Mouse (Mus musculus) CH12.LX (cell line): ENCODE measurements around the gene Clnk. TPM values are rescaled to one million over a fixed set of nuclear protein-coding genes. Genes with fewer than 3 reads are reported as not detected.

Source experiments
- DNase-seq: peaks from one replicate; pipeline ENCODE4 v3.0.0-alpha.2; 2013; ENCODE audit errors: extremely low read depth
- H3K27ac ChIP-seq: 2 replicates; pipeline ENCODE4 v1.5.1; 2012; ENCODE audit warnings: low read depth, mild to moderate bottlenecking, control low read depth, moderate library complexity; ENCODE audit not compliant: insufficient read depth
- H3K27me3 ChIP-seq: replicated peaks from 2 replicates; pipeline ENCODE3; 2012; ENCODE audit warnings: inconsistent platforms
- H3K36me3 ChIP-seq, 2 experiments: replicated peaks in 1 of 2; 2 replicates each; pipeline versions ENCODE3 to v1.6.1; 2012; ENCODE audit warnings: inconsistent platforms in 1 of 2, low read length in 1 of 2, mild to moderate bottlenecking in 1 of 2, mixed read lengths in 1 of 2, moderate library complexity in 1 of 2; ENCODE audit not compliant: control insufficient read depth in 1 of 2, insufficient read depth in 1 of 2
- H3K4me1 ChIP-seq, 2 experiments: 2 replicates each; pipeline ENCODE4 v1.6.1; 2012; ENCODE audit warnings: inconsistent platforms in 1 of 2, moderate library complexity in 1 of 2; ENCODE audit not compliant: insufficient read depth in 2 of 2, control insufficient read depth in 1 of 2
- H3K4me2 ChIP-seq: 2 replicates; pipeline ENCODE4 v1.6.1; 2012; ENCODE audit warnings: low read depth, mild to moderate bottlenecking, control low read depth; ENCODE audit not compliant: poor library complexity, insufficient read depth, severe bottlenecking
- H3K4me3 ChIP-seq, 3 experiments: fragments of 150-350 bp in 1 of 3; sonication (generic) in 1 of 3; replicated peaks in 1 of 3; 2 replicates each; pipeline versions ENCODE3 to v1.5.1; 2011 to 2012; ENCODE audit warnings: low read depth in 2 of 3, low read length in 2 of 3, mild to moderate bottlenecking in 2 of 3, moderate library complexity in 2 of 3, control low read depth in 1 of 3, improper control_type of control experiment in 1 of 3, inconsistent platforms in 1 of 3, mixed read lengths in 1 of 3; ENCODE audit not compliant: poor library complexity in 1 of 3
- H3K79me2 ChIP-seq: replicated peaks from 2 replicates; pipeline ENCODE4 v1.6.1; 2012; ENCODE audit warnings: mild to moderate bottlenecking, moderate library complexity; ENCODE audit not compliant: control insufficient read depth, poor library complexity, insufficient read depth, severe bottlenecking; ENCODE audit errors: extremely low read depth
- H3K9ac ChIP-seq: 2 replicates; pipeline ENCODE4 v1.6.1; 2012; ENCODE audit warnings: low read depth, mild to moderate bottlenecking, control low read depth, moderate library complexity; ENCODE audit not compliant: insufficient read depth
- H3K9me3 ChIP-seq: replicated peaks from 2 replicates; pipeline ENCODE3; 2012; ENCODE audit warnings: low read length, inconsistent platforms, mixed read lengths
- BHLHE40 ChIP-seq: IDR thresholded peaks from 2 replicates; pipeline ENCODE4 v1.6.1; 2011; ENCODE audit warnings: mild to moderate bottlenecking, low read depth, low read length, improper control_type of control experiment
- CTCF ChIP-seq, 2 experiments: IDR thresholded peaks in 1 of 2; conservative IDR thresholded peaks in 1 of 2; 2 replicates each; pipeline ENCODE4 v1.5.1; 2011 to 2012; ENCODE audit warnings: low read depth in 2 of 2, low read length in 2 of 2, improper control_type of control experiment in 1 of 2, inconsistent platforms in 1 of 2, mild to moderate bottlenecking in 1 of 2, moderate library complexity in 1 of 2
- E2F4 ChIP-seq: IDR thresholded peaks from 2 replicates; pipeline ENCODE4 v1.6.1; 2011; ENCODE audit warnings: low read depth, low read length, improper control_type of control experiment; ENCODE audit not compliant: insufficient replicate concordance
- ELF1 ChIP-seq: IDR thresholded peaks from 2 replicates; pipeline ENCODE4 v1.6.1; 2014; ENCODE audit warnings: low read depth, mild to moderate bottlenecking, inconsistent platforms, low read length, improper control_type of control experiment
- ETS1 ChIP-seq: conservative IDR thresholded peaks from 2 replicates; pipeline ENCODE4 v1.6.1; 2012; ENCODE audit warnings: low read depth, mild to moderate bottlenecking, inconsistent platforms, low read length, improper control_type of control experiment, moderate library complexity
- HCFC1 ChIP-seq: IDR thresholded peaks from 2 replicates; pipeline ENCODE4 v1.6.1; 2012; ENCODE audit warnings: low read depth, mild to moderate bottlenecking, inconsistent platforms, low read length, improper control_type of control experiment
- JUND ChIP-seq: conservative IDR thresholded peaks from 2 replicates; pipeline ENCODE4 v1.6.1; 2011; ENCODE audit warnings: low read depth, low read length, improper control_type of control experiment
- KAT2A ChIP-seq: IDR thresholded peaks from 2 replicates; pipeline ENCODE4 v1.6.1; 2012; ENCODE audit warnings: low read length, improper control_type of control experiment, inconsistent platforms; ENCODE audit not compliant: insufficient replicate concordance
- MAFK ChIP-seq: IDR thresholded peaks from 2 replicates; pipeline ENCODE4 v1.6.1; 2011; ENCODE audit warnings: low read length, improper control_type of control experiment; ENCODE audit not compliant: insufficient replicate concordance
- MAX ChIP-seq: IDR thresholded peaks from 2 replicates; pipeline ENCODE4 v1.6.1; 2011; ENCODE audit warnings: low read length, improper control_type of control experiment
- MAZ ChIP-seq: IDR thresholded peaks from 2 replicates; pipeline ENCODE4 v1.6.1; 2012; ENCODE audit warnings: low read depth, mild to moderate bottlenecking, inconsistent platforms, low read length, improper control_type of control experiment, moderate library complexity
- MEF2A ChIP-seq: IDR thresholded peaks from 2 replicates; pipeline ENCODE4 v1.6.1; 2014; ENCODE audit warnings: low read depth, mild to moderate bottlenecking, inconsistent platforms, low read length, improper control_type of control experiment, borderline replicate concordance
- MXI1 ChIP-seq: IDR thresholded peaks from 2 replicates; pipeline ENCODE4 v1.6.1; 2011; ENCODE audit warnings: mild to moderate bottlenecking, low read depth, low read length, improper control_type of control experiment
- NELFE ChIP-seq: IDR thresholded peaks from 2 replicates; pipeline ENCODE4 v1.6.1; 2011; ENCODE audit warnings: low read depth, low read length, improper control_type of control experiment
- PAX5 ChIP-seq: IDR thresholded peaks from 2 replicates; pipeline ENCODE4 v1.6.1; 2012; ENCODE audit warnings: low read length, inconsistent platforms, mixed read lengths
- POLR2A ChIP-seq: IDR thresholded peaks from 2 replicates; pipeline ENCODE4 v1.6.1; 2011; ENCODE audit warnings: low read depth, mild to moderate bottlenecking, improper control_type of control experiment, low read length
- POLR2AphosphoS2 ChIP-seq: IDR thresholded peaks from 2 replicates; pipeline ENCODE4 v1.6.1; 2011; ENCODE audit warnings: low read depth, low read length, improper control_type of control experiment
- RAD21 ChIP-seq: IDR thresholded peaks from 2 replicates; pipeline ENCODE4 v1.6.1; 2011; ENCODE audit warnings: low read depth, mild to moderate bottlenecking, low read length, improper control_type of control experiment, moderate library complexity
- RCOR1 ChIP-seq: conservative IDR thresholded peaks from 2 replicates; pipeline ENCODE4 v1.6.1; 2012; ENCODE audit warnings: low read depth, mild to moderate bottlenecking, inconsistent platforms, low read length, improper control_type of control experiment
- TCF12 ChIP-seq: IDR thresholded peaks from 2 replicates; pipeline ENCODE4 v1.6.1; 2014; ENCODE audit warnings: low read depth, mild to moderate bottlenecking, inconsistent platforms, low read length, improper control_type of control experiment
- ZKSCAN1 ChIP-seq: IDR thresholded peaks from 2 replicates; pipeline ENCODE4 v1.6.1; 2012; ENCODE audit warnings: low read depth, inconsistent platforms, low read length, improper control_type of control experiment, borderline replicate concordance
- ZMIZ1 ChIP-seq: IDR thresholded peaks from 2 replicates; pipeline ENCODE4 v1.6.1; 2012; ENCODE audit warnings: low read depth, mild to moderate bottlenecking, inconsistent platforms, low read length, improper control_type of control experiment
- dilution Hi-C: fragments of 300-500 bp; cut with MboI; formaldehyde crosslinking; loops from 2 replicates; pipeline ENCODE4 v1.14.3; 2020; ENCODE audit warnings: low sequenced_read_pairs; ENCODE audit not compliant: extremely low pct_unique_long_range_greater_than_20kb, extremely low pct_ligation_motif_present
- in situ Hi-C: fragments of 300-500 bp; cut with MboI; formaldehyde crosslinking; loops from 3 replicates; pipeline ENCODE4 v1.14.3; 2019; ENCODE audit warnings: low sequenced_read_pairs, low pct_ligation_motif_present, low pct_unique_long_range_greater_than_20kb, mixed read lengths
- polyA plus RNA-seq: library from polyadenylated mRNA; unstranded; fragments of >175 nt; gene quantifications from 2 replicates; pipeline ENCODE4 v1.2.1, GENCODE M21; 2012; ENCODE audit warnings: low read depth; ENCODE audit not compliant: insufficient read length
- total RNA-seq, 2 experiments: library from RNA; depleted of rRNA; stranded (reverse); fragments of 300-350 nt in 1 of 2; fragments of >200 nt in 1 of 2; gene quantifications; 2 replicates each; pipeline ENCODE4 v1.2.3; 2012 to 2014

The Clnk gene
- total and polyA plus RNA-seq, 3 experiments, result not detected

GRCm38 (mm10) chr5:38788820-38789219 is 87.8 kb downstream of the Clnk start:
- H3K27ac ChIP-seq, result no peak overlapping the region
- TF ChIP-seq MAZ (no peak), ZMIZ1 (no peak), KAT2A (no peak), ELF1 (no peak), POLR2AphosphoS2 (no peak), MAX (no peak), HCFC1 (no peak), MAFK (no peak), CTCF (conservative IDR thresholded peaks at IDR 0.05 in 1 of 2, IDR thresholded peaks at IDR 0.05 in 1 of 2; ENCODE audit: low read depth in 2 of 2, low read length in 2 of 2) (no peak), POLR2A (no peak), JUND (no peak), BHLHE40 (no peak), E2F4 (no peak), RCOR1 (no peak), TCF12 (no peak), ETS1 (no peak), RAD21 (no peak), ZKSCAN1 (no peak), PAX5 (no peak)
- DNase-seq, result no peak
- dilution Hi-C loops, result no loop called here
- no peak overlapping the region for H3K4me3 ChIP-seq
- no peak overlapping the region for H3K4me2 ChIP-seq
- H3K9ac ChIP-seq, result no peak overlapping the region
- H3K79me2 ChIP-seq, result no peaks in the 10 kb centered on the region
- in situ Hi-C loops, result loop anchor here (25.0 kb wide), 1 partner anchor 848 kb away; no protein-coding TSS in a partner anchor
- H3K4me1 ChIP-seq, result peaks cover 0 to 8% of the 10 kb centered on the region in 2 experiments; a peak in 1 of 4 replicates
- no peaks in the 10 kb centered on the region for H3K27me3 ChIP-seq
- H3K36me3 ChIP-seq, result no peaks in the 10 kb centered on the region
- H3K9me3 ChIP-seq, result no peaks in the 10 kb centered on the region

- peaks cover 0 to 8% of the 10 kb centered on the region in 2 experiments; a peak in 1 of 4 replicates for H3K4me1 ChIP-seq
- dilution Hi-C loops (no loop called here), in situ Hi-C loops (loop anchor here (25.0 kb wide), 1 partner anchor 849 kb away; no protein-coding TSS in a partner anchor)
- no peak overlapping the region for H3K27ac ChIP-seq
- H3K9ac ChIP-seq, result no peak overlapping the region
- no peak overlapping the region for H3K4me2 ChIP-seq
- no peaks in the 10 kb centered on the region for H3K27me3 ChIP-seq
- no peak overlapping the region for H3K4me3 ChIP-seq
- TF ChIP-seq MAZ (no peak), TCF12 (no peak), NELFE (no peak), MXI1 (no peak), PAX5 (no peak), MEF2A (no peak), POLR2A (no peak), ELF1 (no peak)
- H3K79me2 ChIP-seq, result no peaks in the 10 kb centered on the region
- H3K9me3 ChIP-seq, result no peaks in the 10 kb centered on the region
- DNase-seq, result no peak
- no peaks in the 10 kb centered on the region for H3K36me3 ChIP-seq
These were observed 88.6 kb downstream of the Clnk start for GRCm38 (mm10) chr5:38787851-38788520.
